Mouse (Mus musculus): ENCODE data around the gene Coa7. TPM values are rescaled to one million over a fixed set of nuclear protein-coding genes. Genes with fewer than 3 reads are reported as not detected.
"Not testable (repeated sequence)": the region's sequence is repeated elsewhere in the genome, so short reads cannot be mapped to it uniquely, and the experiment has no call there.

The Coa7 gene
- total RNA-seq, 2 experiments from 2014 or later = 24.1 to 28.5 TPM

- intact Hi-C loops (cut with DNase I) = no loop called here
- no peak for TF ChIP-seq CTCF (IDR thresholded peaks at IDR 0.05)
- no peak overlapping the region for H3K4me3 ChIP-seq
- no peak overlapping the region for H3K27ac ChIP-seq
- DNase-seq (ENCODE audit: extremely low spot score in 1 of 2, low spot score in 2 of 2) = no peak
Observed at GRCm38 (mm10) chr4:108345826-108346225, 17.9 kb downstream of the Coa7 start.

GRCm38 (mm10) chr4:108347111-108347510 is 19.2 kb downstream of the Coa7 start:
- intact Hi-C loops (cut with DNase I) = no loop called here
- Histone ChIP-seq H3K4me3 (no peak overlapping the region), H3K27ac (no peak overlapping the region)
- TF ChIP-seq CTCF (IDR thresholded peaks at IDR 0.05) = no peak
- DNase-seq (ENCODE audit: extremely low spot score in 1 of 2, low spot score in 2 of 2) = no peak

GRCm38 (mm10) chr4:108348256-108348875 is 20.4 kb downstream of the Coa7 start:
- DNase-seq (ENCODE audit: extremely low spot score in 1 of 2, low spot score in 2 of 2) = no peak
- intact Hi-C loops (cut with DNase I) = no loop called here
- no peak for TF ChIP-seq CTCF (IDR thresholded peaks at IDR 0.05)
- no peak overlapping the region for H3K4me3 ChIP-seq
- no peak overlapping the region for H3K27ac ChIP-seq

- intact Hi-C loops (cut with DNase I) = no loop called here
- H3K27ac ChIP-seq = no peak overlapping the region
- no peak for DNase-seq (ENCODE audit: extremely low spot score in 1 of 2, low spot score in 2 of 2)
- TF ChIP-seq CTCF (IDR thresholded peaks at IDR 0.05) = no peak
- no peak overlapping the region for H3K4me3 ChIP-seq
Observed at GRCm38 (mm10) chr4:108349064-108349463, 21.1 kb downstream of the Coa7 start.

- Histone ChIP-seq H3K4me3 (no peak overlapping the region), H3K27ac (no peak overlapping the region)
- DNase-seq (ENCODE audit: extremely low spot score in 1 of 2, low spot score in 2 of 2) = no peak
- intact Hi-C loops (cut with DNase I) = no loop called here
- no peak for TF ChIP-seq CTCF (IDR thresholded peaks at IDR 0.05)
Observed at GRCm38 (mm10) chr4:108349836-108350547, 22.1 kb downstream of the Coa7 start.

GRCm38 (mm10) chr4:108350819-108351218 is 22.9 kb downstream of the Coa7 start:
- no peak for DNase-seq (ENCODE audit: extremely low spot score in 1 of 2, low spot score in 2 of 2)
- TF ChIP-seq CTCF (IDR thresholded peaks at IDR 0.05) = no peak
- no peak overlapping the region for H3K27ac ChIP-seq
- intact Hi-C loops (cut with DNase I) = no loop called here
- no peak overlapping the region for H3K4me3 ChIP-seq

- H3K27ac ChIP-seq; DNase-seq (ENCODE audit: extremely low spot score in 1 of 2, low spot score in 2 of 2); H3K4me3 ChIP-seq; intact Hi-C loops (cut with DNase I): not testable (repeated sequence)
Observed at GRCm38 (mm10) chr4:108353591-108353990, 25.7 kb downstream of the Coa7 start.

GRCm38 (mm10) chr4:108357458-108357857 is 29.5 kb downstream of the Coa7 start:
- no peak for TF ChIP-seq CTCF (IDR thresholded peaks at IDR 0.05)
- no peak for DNase-seq (ENCODE audit: extremely low spot score in 1 of 2, low spot score in 2 of 2)
- intact Hi-C loops (cut with DNase I) = no loop called here
- no peak overlapping the region for H3K27ac ChIP-seq
- H3K4me3 ChIP-seq = no peak overlapping the region

- H3K27ac ChIP-seq = no peak overlapping the region
- intact Hi-C loops (cut with DNase I) = no loop called here
- DNase-seq (ENCODE audit: extremely low spot score in 1 of 2, low spot score in 2 of 2) = no peak
- no peak for TF ChIP-seq CTCF (IDR thresholded peaks at IDR 0.05)
- no peak overlapping the region for H3K4me3 ChIP-seq
Observed at GRCm38 (mm10) chr4:108358498-108358897, 30.6 kb downstream of the Coa7 start.

GRCm38 (mm10) chr4:108360136-108361055 is 32.5 kb downstream of the Coa7 start:
- H3K27ac ChIP-seq = no peak overlapping the region
- peak overlapping the region; percentile 27 for H3K4me3 ChIP-seq
- intact Hi-C loops (cut with DNase I) = no loop called here
- DNase-seq (ENCODE audit: extremely low spot score in 1 of 2, low spot score in 2 of 2) = peak; percentile 29 to 49
- TF ChIP-seq CTCF (IDR thresholded peaks at IDR 0.05) = no peak

- intact Hi-C loops (cut with DNase I) = no loop called here
- DNase-seq (ENCODE audit: extremely low spot score in 1 of 2, low spot score in 2 of 2) = no peak
- H3K27ac ChIP-seq = no peak overlapping the region
- TF ChIP-seq CTCF (IDR thresholded peaks at IDR 0.05) = no peak
- H3K4me3 ChIP-seq = no peak overlapping the region
Observed at GRCm38 (mm10) chr4:108362321-108363261, 34.7 kb downstream of the Coa7 start.
